Mouse (Mus musculus) kidney, adult 2 months (tissue): ENCODE results near the gene Sec16a.

Source experiments
- CTCF ChIP-seq: fragments of 200-500 bp; conservative IDR thresholded peaks from 2 replicates; pipeline ENCODE4 v1.5.1; 2011; ENCODE audit warnings: low read depth, mild to moderate bottlenecking, control low read depth, low read length, moderate library complexity, mixed read lengths; ENCODE audit not compliant: insufficient read depth, insufficient read length
- POLR2A ChIP-seq: fragments of 200-500 bp; IDR thresholded peaks from one replicate; pipeline ENCODE4 v1.6.1; 2011; ENCODE audit warnings: low read depth, low read length, control low read depth

- TF ChIP-seq CTCF (peak; percentile 39; the same call in 1 of the 2 replicates), POLR2A (no peak)
Observed at GRCm38 (mm10) chr2:26474789-26475504, 29.9 kb upstream of the Sec16a start.
